Mouse (Mus musculus) G1E (cell line): Measurements from ENCODE around the gene Zfpm1. TPM values are rescaled to one million over a fixed set of nuclear protein-coding genes. Genes with fewer than 3 reads are reported as not detected.

Source experiments
- ATAC-seq: 2 replicates; pipeline ENCODE4 v1.8.0; 2016; ENCODE audit warnings: mild to moderate bottlenecking; ENCODE audit not compliant: insufficient number of reproducible peaks, poor library complexity, low FRiP score, severe bottlenecking; ENCODE audit errors: extremely low read depth
- DNase-seq: peaks from one replicate; pipeline ENCODE4 v3.0.0; 2012; ENCODE audit warnings: low spot score
- H3K27me3 ChIP-seq: 2 replicates; pipeline ENCODE4 v1.6.1; 2012; ENCODE audit warnings: mild to moderate bottlenecking, low read length, inconsistent platforms; ENCODE audit not compliant: insufficient read depth
- H3K36me3 ChIP-seq: replicated peaks from 2 replicates; pipeline ENCODE3; 2012; ENCODE audit warnings: mild to moderate bottlenecking, inconsistent platforms
- H3K4me1 ChIP-seq: 2 replicates; pipeline ENCODE4 v1.6.1; 2012; ENCODE audit warnings: low read depth, low read length, inconsistent platforms, mixed read lengths; ENCODE audit not compliant: insufficient read depth
- H3K4me3 ChIP-seq: 2 replicates; pipeline ENCODE4 v1.5.1; 2012; ENCODE audit warnings: low read depth, mild to moderate bottlenecking, inconsistent platforms, low read length, moderate library complexity, mixed read lengths
- H3K9me3 ChIP-seq: replicated peaks from 2 replicates; pipeline ENCODE4 v1.6.1; 2012; ENCODE audit warnings: inconsistent platforms
- CTCF ChIP-seq: IDR thresholded peaks from 2 replicates; pipeline ENCODE4 v1.5.1; 2012; ENCODE audit warnings: low read depth, low read length, inconsistent platforms, mixed read lengths
- GATA1 ChIP-seq: IDR thresholded peaks from 2 replicates; pipeline ENCODE4 v1.6.1; 2012; ENCODE audit warnings: borderline replicate concordance, low read length, inconsistent platforms, mixed read lengths
- GATA2 ChIP-seq: IDR thresholded peaks from 2 replicates; pipeline ENCODE4 v1.6.1; 2012; ENCODE audit warnings: low read depth, low read length, inconsistent platforms, borderline replicate concordance
- POLR2AphosphoS5 ChIP-seq: IDR thresholded peaks from 2 replicates; pipeline ENCODE4 v1.6.1; 2012; ENCODE audit warnings: low read depth, low read length, inconsistent platforms; ENCODE audit not compliant: insufficient replicate concordance
- TAL1 ChIP-seq: conservative IDR thresholded peaks from 2 replicates; pipeline ENCODE4 v1.6.1; 2012; ENCODE audit warnings: low read depth, low read length, inconsistent platforms, mixed read lengths
- polyA plus RNA-seq: library from polyadenylated mRNA; stranded (reverse); fragments of >175 nt; gene quantifications from 2 replicates; pipeline ENCODE4 v1.2.3, GENCODE M21; 2012
- total RNA-seq, 2 experiments: library from RNA; stranded (forward) in 1 of 2; stranded (reverse) in 1 of 2; fragments of 200-1000 nt in 1 of 2; fragments of >200 nt in 1 of 2; fragmentation: Nextera tagmentation in 1 of 2; gene quantifications; 2 replicates each; pipeline ENCODE4 v1.2.3; 2014 to 2017

Gene Zfpm1
- total and polyA plus RNA-seq, 3 experiments: 54.4 to 1,150 (median 292) TPM

DNA sequence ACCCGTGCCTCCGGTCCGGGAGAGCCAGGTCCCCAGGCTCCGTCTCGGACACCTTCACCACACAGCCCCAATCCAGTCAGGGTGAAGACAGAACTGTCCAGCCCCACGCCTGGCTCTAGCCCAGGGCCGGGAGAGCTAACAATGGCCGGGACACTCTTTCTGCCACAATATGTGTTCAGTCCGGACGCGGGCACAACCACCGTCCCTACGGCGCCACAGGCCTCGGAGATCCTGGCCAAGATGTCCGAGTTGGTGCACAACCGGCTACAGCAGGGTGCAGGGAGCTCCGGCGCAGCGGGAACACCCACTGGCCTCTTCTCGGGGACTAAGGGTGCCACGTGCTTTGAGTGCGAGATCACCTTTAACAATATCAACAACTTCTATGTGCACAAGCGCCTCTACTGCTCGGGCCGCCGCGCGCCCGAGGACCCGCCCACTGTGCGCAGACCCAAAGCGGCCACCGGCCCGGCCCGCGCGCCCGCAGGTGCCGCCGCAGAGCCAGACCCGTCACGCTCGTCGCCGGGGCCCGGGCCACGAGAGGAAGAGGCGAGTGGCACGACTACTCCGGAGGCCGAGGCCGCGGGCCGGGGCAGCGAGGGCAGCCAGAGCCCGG lies 53.8 kb downstream of the Zfpm1 start:
- DNase-seq (no peak), ATAC-seq (no peak)
- Histone ChIP-seq H3K27me3 (peaks cover 8% of the 10 kb centered on the region; the same call in 1 of the 2 replicates), H3K4me1 (peaks cover 73% of the 10 kb centered on the region), H3K9me3 (peaks cover 36% of the 10 kb centered on the region), H3K36me3 (peaks cover 93% of the 10 kb centered on the region), H3K4me3 (peak overlapping the region; percentile 28; the same call in 1 of the 2 replicates)
- TF ChIP-seq GATA1 (no peak), GATA2 (no peak), CTCF (no peak), TAL1 (no peak), POLR2AphosphoS5 (no peak)

DNA sequence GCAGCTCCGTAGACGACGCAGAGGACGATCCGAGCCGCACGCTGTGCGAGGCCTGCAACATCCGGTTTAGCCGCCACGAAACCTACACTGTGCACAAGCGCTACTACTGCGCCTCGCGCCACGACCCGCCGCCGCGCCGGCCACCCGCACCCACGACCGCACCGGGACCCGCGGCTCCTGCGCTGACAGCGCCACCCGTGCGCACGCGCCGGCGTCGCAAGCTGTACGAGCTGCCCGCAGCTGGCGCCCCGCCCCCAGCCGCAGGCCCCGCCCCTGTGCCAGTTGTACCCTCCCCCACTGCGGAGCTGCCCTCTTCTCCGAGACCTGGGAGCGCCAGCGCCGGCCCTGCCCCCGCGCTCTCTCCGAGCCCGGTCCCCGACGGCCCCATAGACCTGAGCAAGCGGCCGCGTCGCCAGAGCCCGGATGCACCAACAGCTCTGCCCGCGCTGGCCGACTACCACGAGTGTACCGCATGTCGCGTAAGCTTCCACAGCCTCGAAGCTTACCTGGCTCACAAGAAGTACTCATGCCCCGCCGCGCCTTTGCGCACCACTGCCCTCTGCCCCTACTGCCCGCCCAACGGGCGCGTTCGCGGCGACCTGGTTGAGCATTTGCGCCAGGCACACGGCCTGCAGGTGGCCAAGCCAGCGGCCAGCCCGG lies 54.4 kb downstream of the Zfpm1 start:
- TF ChIP-seq TAL1 (no peak), GATA2 (no peak), CTCF (no peak), POLR2AphosphoS5 (no peak), GATA1 (no peak)
- no peak for ATAC-seq
- no peak for DNase-seq
- peaks cover 86% of the 10 kb centered on the region for H3K36me3 ChIP-seq
- H3K9me3 ChIP-seq: peaks cover 36% of the 10 kb centered on the region
- H3K27me3 ChIP-seq: peaks cover 8% of the 10 kb centered on the region; the same call in 1 of the 2 replicates
- peaks cover 73% of the 10 kb centered on the region for H3K4me1 ChIP-seq
- H3K4me3 ChIP-seq: peak overlapping the region; percentile 36; the same call in 1 of the 2 replicates

DNA sequence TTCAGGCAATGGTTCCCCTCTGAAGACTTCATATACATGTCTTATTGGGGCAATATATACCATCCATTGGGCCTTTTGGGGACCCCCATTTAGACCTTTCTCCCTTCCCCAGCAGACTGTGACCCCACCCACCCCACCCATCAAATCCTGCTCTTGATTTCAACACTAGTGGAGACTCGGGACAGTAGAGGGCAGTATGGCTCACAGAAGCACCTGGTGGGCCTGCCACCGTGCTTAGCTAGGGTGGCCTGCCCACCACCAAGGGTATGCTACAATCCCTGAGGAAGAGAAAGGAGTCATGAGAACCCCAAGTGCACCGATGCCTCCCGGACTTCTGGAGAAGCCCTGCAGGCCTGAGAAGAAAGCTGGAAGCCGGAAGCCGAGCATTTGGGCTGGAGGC lies 56.9 kb downstream of the Zfpm1 start:
- peaks cover 63% of the 10 kb centered on the region for H3K36me3 ChIP-seq
- no peak for ATAC-seq
- H3K4me1 ChIP-seq: peaks cover 78% of the 10 kb centered on the region
- no peak overlapping the region; the same call in 1 of the 2 replicates for H3K4me3 ChIP-seq
- no peak for DNase-seq
- H3K9me3 ChIP-seq: peaks cover 31% of the 10 kb centered on the region
- no peak for TF ChIP-seq CTCF
- no peak for TF ChIP-seq GATA2
- TF ChIP-seq TAL1: no peak
- no peak for TF ChIP-seq GATA1
- no peak for TF ChIP-seq POLR2AphosphoS5
- H3K27me3 ChIP-seq: peaks cover 16% of the 10 kb centered on the region; the same call in 1 of the 2 replicates

DNA sequence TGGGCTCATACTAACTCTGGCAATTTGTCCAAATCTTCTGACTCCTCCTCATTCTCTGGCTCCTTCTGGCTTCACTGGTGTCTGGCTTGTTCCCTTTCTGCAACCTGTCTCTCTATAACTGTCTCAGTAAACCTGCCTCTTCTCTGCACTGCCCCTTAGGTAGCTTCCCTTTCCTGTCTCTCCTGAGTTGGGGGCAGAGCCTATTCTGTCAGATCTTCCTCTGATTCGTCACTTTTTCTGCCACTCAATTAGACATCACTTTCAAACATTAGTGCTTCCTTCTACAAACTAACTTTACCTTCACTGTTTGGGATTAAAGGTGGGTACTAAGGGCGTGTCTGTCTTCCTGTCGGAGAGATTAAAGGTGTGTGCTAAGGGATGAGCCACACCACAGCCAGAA lies 58.8 kb downstream of the Zfpm1 start:
- Histone ChIP-seq H3K36me3 (peaks cover 44% of the 10 kb centered on the region), H3K27me3 (peaks cover 18% of the 10 kb centered on the region)

DNA sequence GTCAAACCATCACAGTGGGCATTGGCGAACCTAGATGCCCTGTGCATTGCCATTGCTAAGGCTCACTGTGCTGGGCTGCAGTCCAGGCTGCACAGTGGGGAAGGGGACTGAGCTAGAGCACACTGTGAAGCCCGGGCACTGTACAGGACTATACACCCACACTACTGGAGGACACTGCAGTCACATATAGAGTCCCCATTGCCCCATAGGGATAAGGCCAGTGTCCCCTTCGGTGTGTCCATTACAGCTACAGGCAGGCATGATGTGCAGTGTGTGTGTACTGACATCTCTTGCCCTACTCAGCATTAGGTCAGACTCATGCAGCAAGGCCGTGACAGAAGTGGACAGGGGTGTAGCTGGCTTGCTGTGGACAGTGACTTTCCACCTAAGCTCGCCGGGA lies 59.8 kb downstream of the Zfpm1 start:
- DNase-seq (no peak), ATAC-seq (0 out of 2 replicates have a peak, but pooled peaks have one; percentile 12)
- Histone ChIP-seq H3K4me1 (peaks cover 91% of the 10 kb centered on the region), H3K27me3 (peaks cover 14% of the 10 kb centered on the region), H3K4me3 (no peak overlapping the region; the same call in 1 of the 2 replicates), H3K9me3 (peaks cover 2% of the 10 kb centered on the region), H3K36me3 (peaks cover 34% of the 10 kb centered on the region)
- TF ChIP-seq TAL1 (no peak), POLR2AphosphoS5 (peak; percentile 95), CTCF (no peak)

More for the DNA sequence above, 58.8 kb downstream of the Zfpm1 start:
- no peak for DNase-seq
- Histone ChIP-seq H3K4me1 (peaks cover 92% of the 10 kb centered on the region), H3K4me3 (no peak overlapping the region), H3K9me3 (peaks cover 12% of the 10 kb centered on the region)
- no peak for ATAC-seq
- no peak for TF ChIP-seq POLR2AphosphoS5
- TF ChIP-seq TAL1: no peak
- TF ChIP-seq GATA1: no peak
- no peak for TF ChIP-seq CTCF
- TF ChIP-seq GATA2: no peak

DNA sequence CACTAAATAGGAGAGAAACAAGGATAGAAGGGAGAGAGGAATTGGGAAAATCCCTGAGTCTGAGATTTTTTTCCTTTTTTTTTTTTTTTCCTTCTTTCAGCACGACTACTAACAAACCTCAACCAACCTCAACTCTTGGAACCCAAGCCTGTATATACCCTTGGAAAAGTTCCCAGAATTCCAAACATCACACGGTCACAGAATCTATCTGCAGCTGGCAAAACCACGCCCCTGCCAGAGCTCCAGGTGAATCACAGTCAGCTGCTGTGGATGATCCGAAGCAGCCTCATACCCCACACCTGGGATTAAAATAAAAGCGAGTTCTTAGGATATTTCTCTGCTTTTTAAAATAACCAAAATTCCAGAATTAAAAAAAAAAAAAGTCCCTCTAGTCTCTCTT lies 60.4 kb downstream of the Zfpm1 start:
- Histone ChIP-seq H3K27me3 (peaks cover 13% of the 10 kb centered on the region), H3K4me3 (no peak overlapping the region), H3K9me3 (no peaks in the 10 kb centered on the region), H3K36me3 (peaks cover 28% of the 10 kb centered on the region), H3K4me1 (peaks cover 89% of the 10 kb centered on the region)
- ATAC-seq (no peak), DNase-seq (no peak)
- no peak for TF ChIP-seq GATA2
- no peak for TF ChIP-seq GATA1
- TF ChIP-seq CTCF: no peak
- no peak for TF ChIP-seq TAL1
- no peak for TF ChIP-seq POLR2AphosphoS5
